Mouse (Mus musculus) forebrain, embryonic 14.5 days (tissue): ENCODE data around the gene Rpl36-ps4. TPM values are rescaled to one million over a fixed set of nuclear protein-coding genes. Genes with fewer than 3 reads are reported as not detected.

ENCODE experiments used
- ATAC-seq: fragments of 200-750 bp; cut with Nextera tagmentation; 2 replicates; pipeline ENCODE4 v1.8.0; 2017; ENCODE audit warnings: mild to moderate bottlenecking, moderate library complexity
- DNase-seq: peaks from one replicate; pipeline ENCODE4 v3.0.0-alpha.2; 2015; ENCODE audit warnings: low spot score
- H3K27ac ChIP-seq: fragments of 300-500 bp; sonication (generic); 2 replicates; pipeline ENCODE4 v1.5.1; 2014; ENCODE audit warnings: low read depth, mild to moderate bottlenecking, control low read depth, low read length, moderate library complexity
- H3K27me3 ChIP-seq: fragments of 300-500 bp; sonication (generic); replicated peaks from 2 replicates; pipeline ENCODE4 v1.6.1; 2014; ENCODE audit warnings: low read length, control low read depth, mixed read lengths; ENCODE audit not compliant: control insufficient read depth, insufficient read depth
- H3K36me3 ChIP-seq: fragments of 300-500 bp; sonication (generic); 2 replicates; pipeline ENCODE4 v1.6.1; 2014; ENCODE audit warnings: low read length, control low read depth; ENCODE audit not compliant: control insufficient read depth, insufficient read depth
- H3K4me1 ChIP-seq: fragments of 300-500 bp; sonication (generic); 2 replicates; pipeline ENCODE4 v1.6.1; 2014; ENCODE audit warnings: antibody characterized with exemption, low read length, control low read depth; ENCODE audit not compliant: control insufficient read depth, insufficient read depth
- H3K4me2 ChIP-seq: fragments of 300-500 bp; sonication (generic); 2 replicates; pipeline ENCODE4 v1.6.1; 2014; ENCODE audit warnings: mild to moderate bottlenecking, control low read depth, low read length
- H3K4me3 ChIP-seq: fragments of 300-500 bp; sonication (generic); 2 replicates; pipeline ENCODE4 v1.5.1; 2014; ENCODE audit warnings: low read depth, low read length, control low read depth
- H3K9ac ChIP-seq: fragments of 300-500 bp; sonication (generic); 2 replicates; pipeline ENCODE4 v1.6.1; 2014; ENCODE audit warnings: mild to moderate bottlenecking, low read length, control low read depth, moderate library complexity
- H3K9me3 ChIP-seq: fragments of 300-500 bp; sonication (generic); replicated peaks from 2 replicates; pipeline ENCODE4 v1.6.1; 2016; ENCODE audit warnings: low read length, control low read depth, mixed read lengths; ENCODE audit not compliant: control insufficient read depth
- WGBS: fragments of 180-500 bp; shearing (Covaris S2); extraction: QIAGEN DNeasy Blood & Tissue Kit; methylation state at CpG from one replicate; pipeline ENCODE4 v1.1.7; 2014; 5-methylcytosine and 5-hydroxymethylcytosine counted together
- polyA plus RNA-seq: library from polyadenylated mRNA; unstranded; fragments of >200 nt; fragmentation: Nextera tagmentation; extraction: Ambion mirVana; gene quantifications from 2 replicates; pipeline ENCODE4 v1.2.1, GENCODE M21; 2014

Gene Rpl36-ps4
- polyA plus RNA-seq, 1 experiment from 2014 or later, result not detected

- no peak overlapping the region for H3K4me2 ChIP-seq
- no peak overlapping the region for H3K27ac ChIP-seq
- H3K36me3 ChIP-seq, result no peaks in the 10 kb centered on the region
- no peak overlapping the region for H3K9ac ChIP-seq
- H3K27me3 ChIP-seq, result no peaks in the 10 kb centered on the region
- ATAC-seq (no peak), DNase-seq (no peak)
- WGBS, result 22% methylated on average over 10 of the region's 10 CpGs
- no peak overlapping the region for H3K4me3 ChIP-seq
- H3K9me3 ChIP-seq, result no peaks in the 10 kb centered on the region
- peaks cover 9% of the 10 kb centered on the region for H3K4me1 ChIP-seq
Observed at GRCm38 (mm10) chr17:87878556-87879483, 42.0 kb upstream of the Rpl36-ps4 start.

GRCm38 (mm10) chr17:87879484-87880225 lies 41.1 kb upstream of the Rpl36-ps4 start:
- 23% methylated on average over 9 of the region's 9 CpGs for WGBS
- H3K4me3 ChIP-seq, result no peak overlapping the region
- ATAC-seq, result peak; percentile 53
- no peak overlapping the region for H3K9ac ChIP-seq
- no peak overlapping the region for H3K4me2 ChIP-seq
- peak; percentile 63 for DNase-seq
- no peaks in the 10 kb centered on the region for H3K36me3 ChIP-seq
- no peaks in the 10 kb centered on the region for H3K9me3 ChIP-seq
- no peaks in the 10 kb centered on the region for H3K27me3 ChIP-seq
- H3K27ac ChIP-seq, result no peak overlapping the region
- H3K4me1 ChIP-seq, result peaks cover 9% of the 10 kb centered on the region

- no peak overlapping the region for H3K9ac ChIP-seq
- H3K4me2 ChIP-seq, result no peak overlapping the region
- DNase-seq, result no peak
- H3K27ac ChIP-seq, result no peak overlapping the region
- H3K36me3 ChIP-seq, result no peaks in the 10 kb centered on the region
- WGBS, result 63% methylated on average over 1 of the region's 1 CpGs
- no peak overlapping the region for H3K4me3 ChIP-seq
- no peaks in the 10 kb centered on the region for H3K9me3 ChIP-seq
- H3K4me1 ChIP-seq, result peaks cover 7% of the 10 kb centered on the region
- no peak for ATAC-seq
- H3K27me3 ChIP-seq, result no peaks in the 10 kb centered on the region
Observed at GRCm38 (mm10) chr17:87882594-87882993, 38.2 kb upstream of the Rpl36-ps4 start.

GRCm38 (mm10) chr17:87897175-87897574 lies 23.6 kb upstream of the Rpl36-ps4 start:
- H3K36me3 ChIP-seq, result no peaks in the 10 kb centered on the region
- no peaks in the 10 kb centered on the region for H3K27me3 ChIP-seq
- no peak overlapping the region for H3K27ac ChIP-seq
- no peak overlapping the region for H3K4me2 ChIP-seq
- H3K4me1 ChIP-seq, result no peaks in the 10 kb centered on the region
- DNase-seq (no peak), ATAC-seq (peak; percentile 48; the same call in 1 of the 2 replicates)
- H3K9ac ChIP-seq, result no peak overlapping the region
- 52% methylated on average over 6 of the region's 6 CpGs for WGBS
- no peaks in the 10 kb centered on the region for H3K9me3 ChIP-seq
- H3K4me3 ChIP-seq, result no peak overlapping the region

- no peaks in the 10 kb centered on the region for H3K4me1 ChIP-seq
- no peak overlapping the region for H3K4me2 ChIP-seq
- DNase-seq (no peak), ATAC-seq (no peak)
- WGBS, result 64% methylated on average over 4 of the region's 4 CpGs
- H3K9me3 ChIP-seq, result no peaks in the 10 kb centered on the region
- no peaks in the 10 kb centered on the region for H3K27me3 ChIP-seq
- H3K27ac ChIP-seq, result no peak overlapping the region
- no peaks in the 10 kb centered on the region for H3K36me3 ChIP-seq
- no peak overlapping the region for H3K4me3 ChIP-seq
- no peak overlapping the region for H3K9ac ChIP-seq
Observed at GRCm38 (mm10) chr17:87900677-87901076, 20.1 kb upstream of the Rpl36-ps4 start.

- Histone ChIP-seq H3K4me1 (no peaks in the 10 kb centered on the region), H3K9ac (no peak overlapping the region), H3K4me3 (no peak overlapping the region), H3K27me3 (no peaks in the 10 kb centered on the region), H3K27ac (no peak overlapping the region), H3K9me3 (no peaks in the 10 kb centered on the region), H3K4me2 (no peak overlapping the region), H3K36me3 (no peaks in the 10 kb centered on the region)
- 32% methylated on average over 7 of the region's 7 CpGs for WGBS
- peak; percentile 44; the same call in 1 of the 2 replicates for ATAC-seq
- no peak for DNase-seq
Observed at GRCm38 (mm10) chr17:87901163-87901562, 19.6 kb upstream of the Rpl36-ps4 start.

- 10% methylated on average over 6 of the region's 6 CpGs for WGBS
- H3K4me1 ChIP-seq, result no peaks in the 10 kb centered on the region
- no peaks in the 10 kb centered on the region for H3K36me3 ChIP-seq
- DNase-seq, result peak; percentile 51
- no peaks in the 10 kb centered on the region for H3K9me3 ChIP-seq
- no peak overlapping the region for H3K9ac ChIP-seq
- no peak overlapping the region for H3K4me3 ChIP-seq
- no peaks in the 10 kb centered on the region for H3K27me3 ChIP-seq
- ATAC-seq, result peak; percentile 37; the same call in 1 of the 2 replicates
- 0 out of 2 replicates have a peak overlapping the region, but pooled peaks have one; percentile 0 for H3K27ac ChIP-seq
- H3K4me2 ChIP-seq, result no peak overlapping the region
Observed at GRCm38 (mm10) chr17:87903213-87903612, 17.6 kb upstream of the Rpl36-ps4 start.

GRCm38 (mm10) chr17:87903725-87904124 lies 17.1 kb upstream of the Rpl36-ps4 start:
- H3K27ac ChIP-seq, result 0 out of 2 replicates have a peak overlapping the region, but pooled peaks have one; percentile 0
- no peak for DNase-seq
- WGBS, result 93% methylated on average over 8 of the region's 8 CpGs

More at GRCm38 (mm10) chr17:87903725-87904124, 17.1 kb upstream of the Rpl36-ps4 start:
- H3K4me1 ChIP-seq, result no peaks in the 10 kb centered on the region
- H3K4me3 ChIP-seq, result no peak overlapping the region
- no peaks in the 10 kb centered on the region for H3K36me3 ChIP-seq
- no peak overlapping the region for H3K9ac ChIP-seq
- no peaks in the 10 kb centered on the region for H3K9me3 ChIP-seq
- H3K27me3 ChIP-seq, result no peaks in the 10 kb centered on the region
- no peak for ATAC-seq
- no peak overlapping the region for H3K4me2 ChIP-seq
